Mouse (Mus musculus) olfactory bulb, adult 2 months (tissue): ENCODE data around the gene Ccna1. TPM values are rescaled to one million over a fixed set of nuclear protein-coding genes. Genes with fewer than 3 reads are reported as not detected.

Source experiments
- H3K27ac ChIP-seq: fragments of 200-500 bp; 2 replicates; pipeline ENCODE4 v1.5.1; 2012; ENCODE audit warnings: low read depth, low read length; ENCODE audit not compliant: insufficient read depth
- H3K4me1 ChIP-seq: fragments of 200-500 bp; 2 replicates; pipeline ENCODE4 v1.6.1; 2012; ENCODE audit warnings: low read length; ENCODE audit not compliant: control insufficient read depth, insufficient read depth
- H3K4me3 ChIP-seq: fragments of 200-500 bp; 2 replicates; pipeline ENCODE4 v1.5.1; 2012; ENCODE audit warnings: mild to moderate bottlenecking, low read depth, low read length, moderate library complexity; ENCODE audit not compliant: insufficient read depth
- CTCF ChIP-seq: fragments of 200-500 bp; IDR thresholded peaks from 2 replicates; pipeline ENCODE4 v1.5.1; 2012; ENCODE audit warnings: low read depth, mild to moderate bottlenecking, low read length, moderate library complexity; ENCODE audit not compliant: insufficient read depth
- POLR2A ChIP-seq: fragments of 200-500 bp; IDR thresholded peaks from 2 replicates; pipeline ENCODE4 v1.6.1; 2012; ENCODE audit warnings: mild to moderate bottlenecking, low read depth, low read length, moderate library complexity; ENCODE audit not compliant: insufficient read depth
- WGBS: fragments of 180-500 bp; shearing (Covaris S2); methylation state at CpG from one replicate; pipeline ENCODE4 v1.1.7; 2018; 5-methylcytosine and 5-hydroxymethylcytosine counted together
- polyA plus RNA-seq: library from polyadenylated mRNA; stranded (reverse); fragments of >200 nt; gene quantifications from 2 replicates; pipeline ENCODE4 v1.2.4, GENCODE M21; 2012; ENCODE audit warnings: low replicate concordance; ENCODE audit not compliant: missing spikeins, insufficient read depth, insufficient read length

Gene Ccna1
- polyA plus RNA-seq, 1 experiment = not detected

- no peak overlapping the region for H3K4me3 ChIP-seq
- no peaks in the 10 kb centered on the region for H3K4me1 ChIP-seq
- no peak for TF ChIP-seq CTCF
- TF ChIP-seq POLR2A = no peak
- H3K27ac ChIP-seq = no peak overlapping the region
- WGBS = 73% methylated on average over 3 of the region's 3 CpGs
Measured at GRCm38 (mm10) chr3:55088843-55089242, 33.5 kb upstream of the Ccna1 start.

GRCm38 (mm10) chr3:55088359-55088758 lies 33.1 kb upstream of the Ccna1 start:
- 64% methylated on average over 4 of the region's 4 CpGs for WGBS
- H3K27ac ChIP-seq = no peak overlapping the region
- H3K4me1 ChIP-seq = no peaks in the 10 kb centered on the region
- H3K4me3 ChIP-seq = no peak overlapping the region
- TF ChIP-seq CTCF (no peak), POLR2A (no peak)

- TF ChIP-seq CTCF = no peak
- no peak for TF ChIP-seq POLR2A
- 70% methylated on average over 4 of the region's 4 CpGs for WGBS
- Histone ChIP-seq H3K4me3 (no peak overlapping the region), H3K4me1 (no peaks in the 10 kb centered on the region), H3K27ac (no peak overlapping the region)
Measured at GRCm38 (mm10) chr3:55087360-55087759, 32.1 kb upstream of the Ccna1 start.

GRCm38 (mm10) chr3:55086948-55087347 lies 31.6 kb upstream of the Ccna1 start:
- TF ChIP-seq POLR2A (no peak), CTCF (no peak)
- Histone ChIP-seq H3K27ac (no peak overlapping the region), H3K4me1 (no peaks in the 10 kb centered on the region), H3K4me3 (no peak overlapping the region)
- WGBS = 89% methylated on average over 5 of the region's 5 CpGs

- H3K4me3 ChIP-seq = no peak overlapping the region
- 57% methylated on average over 3 of the region's 3 CpGs for WGBS
- H3K4me1 ChIP-seq = no peaks in the 10 kb centered on the region
- no peak overlapping the region; the same call in 1 of the 2 replicates for H3K27ac ChIP-seq
- TF ChIP-seq CTCF (no peak), POLR2A (no peak)
Measured at GRCm38 (mm10) chr3:55085716-55086115, 30.4 kb upstream of the Ccna1 start.

- Histone ChIP-seq H3K27ac (no peak overlapping the region), H3K4me3 (no peak overlapping the region), H3K4me1 (no peaks in the 10 kb centered on the region)
- TF ChIP-seq CTCF = no peak
- no peak for TF ChIP-seq POLR2A
- WGBS = 60% methylated on average over 6 of the region's 6 CpGs
Measured at GRCm38 (mm10) chr3:55084781-55085180, 29.5 kb upstream of the Ccna1 start.

GRCm38 (mm10) chr3:55080055-55080454 lies 24.8 kb upstream of the Ccna1 start:
- WGBS = 15% methylated on average over 6 of the region's 6 CpGs
- H3K27ac ChIP-seq = no peak overlapping the region
- TF ChIP-seq POLR2A (no peak), CTCF (0 out of 2 replicates have a peak, but pooled peaks have one; percentile 19)

GRCm38 (mm10) chr3:55079619-55080018 lies 24.3 kb upstream of the Ccna1 start:
- Histone ChIP-seq H3K4me3 (no peak overlapping the region), H3K27ac (no peak overlapping the region), H3K4me1 (no peaks in the 10 kb centered on the region; the same call in 1 of the 2 replicates)
- 75% methylated on average over 8 of the region's 8 CpGs for WGBS
- TF ChIP-seq CTCF (no peak), POLR2A (no peak)

More at GRCm38 (mm10) chr3:55080055-55080454, 24.8 kb upstream of the Ccna1 start:
- Histone ChIP-seq H3K4me3 (no peak overlapping the region), H3K4me1 (no peaks in the 10 kb centered on the region; the same call in 1 of the 2 replicates)

GRCm38 (mm10) chr3:55078233-55078632 lies 22.9 kb upstream of the Ccna1 start:
- no peak for TF ChIP-seq CTCF
- no peak for TF ChIP-seq POLR2A
- H3K4me1 ChIP-seq = no peaks in the 10 kb centered on the region; the same call in 1 of the 2 replicates
- H3K27ac ChIP-seq = no peak overlapping the region
- WGBS = 79% methylated on average over 6 of the region's 6 CpGs
- no peak overlapping the region for H3K4me3 ChIP-seq

- TF ChIP-seq POLR2A (no peak), CTCF (no peak)
- 21% methylated on average over 3 of the region's 3 CpGs for WGBS
- H3K4me1 ChIP-seq = no peaks in the 10 kb centered on the region; the same call in 1 of the 2 replicates
Measured at GRCm38 (mm10) chr3:55075294-55075648, 20.0 kb upstream of the Ccna1 start.

More at GRCm38 (mm10) chr3:55075294-55075648, 20.0 kb upstream of the Ccna1 start:
- no peak overlapping the region for H3K27ac ChIP-seq
- no peak overlapping the region for H3K4me3 ChIP-seq
